Mouse (Mus musculus) lung, postnatal 0 days (tissue): ENCODE measurements around the gene Lpp.

Experiments
- CTCF ChIP-seq: IDR thresholded peaks from 2 replicates; pipeline ENCODE4 v1.5.1; 2016; ENCODE audit warnings: antibody characterized with exemption, mild to moderate bottlenecking
- EP300 ChIP-seq: IDR thresholded peaks from 2 replicates; pipeline ENCODE4 v1.6.1; 2016; ENCODE audit warnings: antibody characterized with exemption, mild to moderate bottlenecking, control low read depth

DNA sequence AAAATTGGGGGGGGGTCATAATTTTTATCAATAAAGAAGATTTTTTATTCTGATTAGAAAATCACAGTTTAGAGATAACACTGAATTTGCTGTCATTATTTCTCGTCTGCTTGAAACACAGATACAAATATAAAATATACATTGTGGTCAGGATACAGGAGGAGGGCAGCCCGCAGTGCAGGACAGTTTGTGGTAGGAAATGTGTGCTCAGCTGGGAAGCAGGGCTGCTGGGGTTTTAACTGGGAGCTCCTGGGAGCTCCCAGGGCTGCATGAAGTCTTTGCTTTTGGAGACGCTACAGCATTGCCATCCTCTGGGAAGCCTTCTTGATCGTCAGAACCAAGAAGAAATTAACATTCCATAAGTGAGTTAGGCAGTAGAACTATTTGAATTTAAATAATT is 571.8 kb downstream of the Lpp start:
- TF ChIP-seq CTCF, result no peak
- no peak for TF ChIP-seq EP300
